Mouse (Mus musculus) left cerebral cortex, adult 8-10 months (tissue): ENCODE results near the gene Zfp689. TPM values are rescaled to one million over a fixed set of nuclear protein-coding genes. Genes with fewer than 3 reads are reported as not detected.
"Not testable (repeated sequence)": the region's sequence is repeated elsewhere in the genome, so short reads cannot be mapped to it uniquely, and the experiment has no call there.

Experiments
- DNase-seq, 2 experiments: peaks; one replicate each; pipeline ENCODE4 v3.0.0; 2022; ENCODE audit warnings: low spot score in 2 of 2
- total RNA-seq, 4 experiments: library from RNA; stranded (reverse); gene quantifications; 2 replicates each; pipeline ENCODE4 v1.2.4; 2022

Zfp689 gene
- total RNA-seq, 4 experiments from 2014 or later = 5.1 to 6.1 (median 5.9) TPM

GRCm38 (mm10) chr7:127470743-127471645 is 22.0 kb upstream of the Zfp689 start:
- peak; percentile 81 to 97 for DNase-seq

- no peak for DNase-seq
Observed at GRCm38 (mm10) chr7:127470011-127470715, 21.2 kb upstream of the Zfp689 start.

- DNase-seq = no peak
Observed at GRCm38 (mm10) chr7:127466606-127467005, 17.6 kb upstream of the Zfp689 start.

- not testable (repeated sequence) for DNase-seq
Observed at GRCm38 (mm10) chr7:127465670-127466069, 16.7 kb upstream of the Zfp689 start.

- DNase-seq = no peak
Observed at GRCm38 (mm10) chr7:127465191-127465590, 16.2 kb upstream of the Zfp689 start.

- DNase-seq = not testable (repeated sequence)
Observed at GRCm38 (mm10) chr7:127459311-127459710, 10.4 kb upstream of the Zfp689 start, which contains the start of gene Prr14. TSS of gene Prr14 (plus strand) at chr7:127459611.

DNA sequence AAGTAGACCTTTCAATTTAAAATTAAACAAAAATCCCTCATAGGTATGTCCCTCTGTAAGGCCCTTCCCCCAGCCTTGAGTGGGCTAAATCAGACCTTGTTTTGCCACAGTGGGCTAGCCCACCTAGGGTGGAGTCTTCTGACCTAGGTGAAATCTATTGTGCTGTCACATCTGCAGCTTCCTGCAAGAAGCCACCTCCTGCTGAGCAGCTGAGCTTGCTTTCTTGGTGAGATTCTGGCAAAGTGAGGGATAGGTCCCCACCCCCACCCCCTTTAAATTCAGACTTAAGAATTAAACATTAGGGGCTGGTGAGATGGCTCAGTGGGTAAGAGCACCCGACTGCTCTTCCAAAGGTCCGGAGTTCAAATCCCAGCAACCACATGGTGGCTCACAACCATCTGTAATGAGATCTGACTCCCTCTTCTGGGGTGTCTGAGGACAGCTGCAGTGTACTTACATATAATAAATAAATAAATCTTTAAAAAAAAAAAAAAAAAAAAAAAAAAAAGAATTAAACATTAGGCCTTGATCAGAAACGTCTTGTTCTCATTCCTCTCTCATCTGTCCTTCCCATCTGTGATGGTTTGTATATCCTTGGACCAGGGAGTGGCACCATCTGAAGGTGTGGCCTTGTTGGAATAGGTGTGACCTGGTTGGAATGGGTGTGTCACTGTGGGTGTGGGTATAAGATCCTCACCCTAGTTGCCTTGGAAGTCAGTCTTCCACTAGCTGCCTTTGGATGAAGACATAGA is 9.6 kb upstream of the Zfp689 start:
- not testable (repeated sequence) for DNase-seq

DNA sequence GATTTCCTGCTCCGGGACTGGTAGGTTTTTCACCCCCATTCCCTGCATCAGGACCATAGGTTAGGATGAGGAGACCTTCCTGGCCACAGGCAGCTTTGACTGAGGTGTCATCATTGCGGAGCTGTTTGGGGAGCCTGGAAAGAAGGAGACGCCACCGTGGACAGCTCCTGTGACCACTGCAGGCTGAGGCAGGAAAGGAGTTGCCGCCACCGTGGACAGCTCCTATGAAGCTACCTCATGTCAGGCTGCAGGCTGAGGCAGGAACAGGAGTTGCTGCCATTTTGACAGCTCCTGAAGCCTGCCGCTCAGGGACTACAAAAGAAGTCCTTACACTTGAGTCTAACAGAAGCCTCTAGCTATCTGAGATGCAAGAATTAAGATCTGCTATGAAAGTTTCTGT is 5.9 kb upstream of the Zfp689 start:
- no peak for DNase-seq

DNA sequence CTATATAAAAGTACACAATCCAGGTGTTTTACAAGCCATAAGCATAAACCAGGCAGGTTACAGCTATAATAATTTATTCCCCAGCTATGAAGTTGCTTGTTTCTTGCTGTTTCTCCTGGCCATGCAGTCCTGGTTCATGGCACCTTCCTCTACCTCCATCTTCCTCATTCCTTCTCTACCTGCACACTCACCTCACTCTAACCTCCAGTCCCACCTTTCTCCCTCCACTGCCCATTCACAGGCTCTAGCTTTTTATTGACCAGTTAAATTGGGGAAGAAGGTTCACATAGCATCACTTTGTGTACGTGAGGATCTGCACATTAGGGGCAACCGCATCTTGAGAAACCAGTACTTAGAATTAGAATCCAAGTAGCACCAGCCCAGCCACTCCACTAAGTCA is 4.1 kb upstream of the Zfp689 start:
- no peak for DNase-seq

DNA sequence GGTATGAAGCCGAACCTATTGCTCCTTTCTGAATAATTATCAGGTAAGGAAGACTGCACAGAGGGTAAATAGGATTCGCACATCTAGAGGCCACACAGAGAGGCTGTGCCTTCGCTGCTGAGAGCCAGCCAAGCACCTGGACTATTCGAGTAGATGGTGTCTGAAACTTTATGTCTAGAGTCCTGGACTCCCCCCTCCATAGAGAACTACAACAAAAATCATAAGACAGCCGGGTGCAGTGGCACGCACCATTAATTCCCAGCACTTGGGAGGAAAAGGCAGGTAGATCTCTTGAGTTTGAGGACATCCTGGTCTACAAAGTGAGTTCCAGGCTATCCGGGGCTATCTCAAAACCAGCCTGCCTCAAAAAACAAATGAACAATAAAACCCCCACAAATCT is 1.0 kb upstream of the Zfp689 start:
- DNase-seq = no peak

- no peak for DNase-seq
Observed at GRCm38 (mm10) chr7:127443976-127444375, 5.0 kb downstream of the Zfp689 start.

- DNase-seq = no peak
Observed at GRCm38 (mm10) chr7:127437724-127438123, 11.2 kb downstream of the Zfp689 start.

GRCm38 (mm10) chr7:127435206-127435605 is 13.8 kb downstream of the Zfp689 start:
- no peak for DNase-seq

- no peak for DNase-seq
Observed at GRCm38 (mm10) chr7:127426354-127426753, 22.6 kb downstream of the Zfp689 start.

GRCm38 (mm10) chr7:127425911-127426310 is 23.0 kb downstream of the Zfp689 start:
- no peak for DNase-seq

DNA sequence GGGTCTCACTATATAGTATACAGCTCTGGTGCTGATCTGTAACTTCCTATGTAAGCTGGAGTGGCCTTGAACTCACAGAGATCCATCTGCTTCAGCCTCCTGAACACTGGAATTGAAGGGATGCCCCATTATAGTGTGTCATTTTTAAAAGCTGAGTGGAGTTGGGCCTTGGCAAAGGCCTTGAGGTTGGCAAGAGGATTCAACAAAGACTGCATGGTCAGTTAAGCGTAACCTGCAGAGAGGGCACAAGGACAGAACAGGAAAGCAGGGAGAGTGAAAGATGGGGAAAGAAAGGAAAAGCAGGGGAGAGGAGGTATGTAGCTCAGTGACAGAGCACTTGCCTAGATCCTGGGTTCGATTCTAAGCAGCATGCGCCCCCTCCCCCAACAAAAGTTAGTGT is 23.7 kb downstream of the Zfp689 start:
- DNase-seq = no peak

- no peak for DNase-seq
Observed at GRCm38 (mm10) chr7:127422247-127422646, 26.7 kb downstream of the Zfp689 start.

GRCm38 (mm10) chr7:127421388-127422191 is 27.4 kb downstream of the Zfp689 start, which contains the start of gene Zfp688:
TSS of gene Zfp688 (minus strand) at chr7:127422068.
- peak; percentile 81 to 86 for DNase-seq

GRCm38 (mm10) chr7:127411418-127411817 is 37.5 kb downstream of the Zfp689 start:
- no peak for DNase-seq
